Mouse (Mus musculus): ENCODE results near the gene Pdk2.

DNA sequence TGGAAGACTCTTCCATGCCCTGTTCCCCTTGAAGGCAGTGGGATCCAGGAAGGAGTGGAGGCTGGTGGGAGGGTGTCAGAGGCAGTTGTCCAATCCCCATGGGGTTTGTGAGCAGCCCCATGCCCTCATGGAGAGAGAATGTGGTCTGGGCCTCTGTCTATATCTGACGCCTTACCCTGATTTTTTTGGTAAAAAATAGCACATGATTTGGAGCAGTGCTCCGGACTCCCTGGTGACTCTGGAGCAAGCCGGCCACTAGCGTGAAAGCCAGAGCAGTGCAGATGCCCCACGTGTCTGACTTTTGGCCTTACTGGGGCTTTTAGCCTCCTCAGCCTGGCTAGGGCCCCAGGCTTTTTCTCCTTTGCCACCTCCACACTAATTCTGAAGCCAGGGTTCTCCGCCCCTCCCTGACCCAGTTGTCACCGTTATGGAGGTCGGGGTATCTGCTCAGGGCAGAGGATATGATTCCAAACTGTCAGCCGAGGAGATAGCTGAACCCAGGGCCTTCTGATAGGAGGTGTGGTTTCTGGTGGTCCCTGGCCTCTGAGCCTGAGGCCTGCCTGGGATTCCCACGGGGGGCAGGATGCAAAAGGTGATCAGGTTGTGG, 46.8 kb downstream of the Pdk2 start:
- TF ChIP-seq CTCF (IDR thresholded peaks at IDR 0.05; ENCODE audit: extremely low read depth, insufficient read length, insufficient replicate concordance, low read depth, low read length), result no peak
- TF ChIP-seq POLR2A (IDR thresholded peaks at IDR 0.05; ENCODE audit: low read depth, low read length), result peak; percentile 2; the same call in 1 of the 2 replicates
